Mouse (Mus musculus) lung, embryonic 14.5 days (tissue): ENCODE results near the gene Fam228b. TPM values are rescaled to one million over a fixed set of nuclear protein-coding genes. Genes with fewer than 3 reads are reported as not detected.
"Not testable (repeated sequence)": the region's sequence is repeated elsewhere in the genome, so short reads cannot be mapped to it uniquely, and the experiment has no call there.

Experiments used
- ATAC-seq: fragments of 200-750 bp; cut with Nextera tagmentation; 2 replicates; pipeline ENCODE4 v1.8.0; 2017; ENCODE audit warnings: mild to moderate bottlenecking, moderate TSS enrichment, moderate library complexity; ENCODE audit not compliant: insufficient read depth
- DNase-seq: peaks from one replicate; pipeline ENCODE4 v3.0.0-alpha.2; 2015
- H3K27ac ChIP-seq: fragments of 300-500 bp; sonication (generic); 2 replicates; pipeline ENCODE4 v1.5.1; 2014; ENCODE audit warnings: low read depth, mild to moderate bottlenecking, moderate library complexity
- H3K27me3 ChIP-seq: fragments of 300-500 bp; sonication (generic); 2 replicates; pipeline ENCODE4 v1.6.1; 2014; ENCODE audit warnings: low read length, control low read depth; ENCODE audit not compliant: insufficient read depth
- H3K36me3 ChIP-seq: fragments of 300-500 bp; sonication (generic); 2 replicates; pipeline ENCODE4 v1.6.1; 2014; ENCODE audit warnings: control low read depth; ENCODE audit not compliant: insufficient read depth
- H3K4me1 ChIP-seq: fragments of 300-500 bp; sonication (generic); 2 replicates; pipeline ENCODE4 v1.6.1; 2014; ENCODE audit warnings: antibody characterized with exemption, control low read depth; ENCODE audit not compliant: insufficient read depth
- H3K4me2 ChIP-seq: fragments of 300-500 bp; sonication (generic); 2 replicates; pipeline ENCODE4 v1.6.1; 2014; ENCODE audit warnings: mild to moderate bottlenecking
- H3K4me3 ChIP-seq: fragments of 300-500 bp; sonication (generic); 2 replicates; pipeline ENCODE4 v1.5.1; 2014; ENCODE audit warnings: low read depth, low read length
- H3K9ac ChIP-seq: fragments of 300-500 bp; sonication (generic); 2 replicates; pipeline ENCODE4 v1.6.1; 2014
- H3K9me3 ChIP-seq: fragments of 300-500 bp; sonication (generic); 2 replicates; pipeline ENCODE4 v1.6.1; 2016; ENCODE audit warnings: low read depth, low read length, control low read depth
- CTCF ChIP-seq: IDR thresholded peaks from 2 replicates; pipeline ENCODE4 v1.5.1; 2016; ENCODE audit warnings: antibody characterized with exemption, low read depth
- WGBS: fragments of 180-500 bp; shearing (Covaris S2); extraction: QIAGEN DNeasy Blood & Tissue Kit; methylation state at CpG from one replicate; pipeline ENCODE4 v1.1.7; 2014; 5-methylcytosine and 5-hydroxymethylcytosine counted together
- polyA plus RNA-seq: library from polyadenylated mRNA; unstranded; fragments of >200 nt; fragmentation: Nextera tagmentation; extraction: Ambion mirVana; gene quantifications from 2 replicates; pipeline ENCODE4 v1.2.1, GENCODE M21; 2014

Fam228b gene
- polyA plus RNA-seq, 1 experiment from 2014 or later: 1.6 TPM

DNA sequence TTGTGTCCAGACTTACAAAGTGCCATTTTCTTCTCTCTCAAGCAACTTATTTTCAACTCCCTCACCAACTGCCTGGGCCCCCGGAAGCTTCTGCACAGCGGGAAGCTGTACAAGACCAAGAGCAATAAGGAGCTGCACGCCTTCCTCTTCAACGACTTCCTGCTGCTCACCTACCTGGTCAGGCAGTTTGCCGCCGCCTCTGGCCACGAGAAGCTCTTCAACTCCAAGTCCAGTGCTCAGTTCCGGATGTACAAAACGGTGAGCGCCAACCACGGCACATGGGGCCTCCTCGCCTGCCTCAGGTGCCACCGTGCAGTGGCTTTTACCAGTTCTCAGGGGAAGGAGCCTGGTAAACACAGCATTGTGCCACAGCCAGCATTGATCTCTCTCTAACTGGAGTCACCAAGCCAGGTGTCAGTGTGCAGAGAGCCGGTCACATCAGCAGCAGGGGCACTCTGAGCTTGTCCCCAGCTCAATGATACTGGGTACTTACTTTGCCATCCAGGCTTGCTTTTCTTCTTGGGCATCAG, 61.5 kb downstream of the Fam228b start:
- H3K4me2 ChIP-seq: no peak overlapping the region
- no peak for ATAC-seq
- DNase-seq: no peak
- no peaks in the 10 kb centered on the region for H3K9me3 ChIP-seq
- WGBS: 78% methylated on average over 14 of the region's 14 CpGs
- no peak overlapping the region for H3K9ac ChIP-seq
- no peak overlapping the region for H3K27ac ChIP-seq
- no peaks in the 10 kb centered on the region for H3K27me3 ChIP-seq
- H3K4me3 ChIP-seq: no peak overlapping the region
- H3K36me3 ChIP-seq: peaks cover 46% of the 10 kb centered on the region
- H3K4me1 ChIP-seq: no peaks in the 10 kb centered on the region
- no peak for TF ChIP-seq CTCF

DNA sequence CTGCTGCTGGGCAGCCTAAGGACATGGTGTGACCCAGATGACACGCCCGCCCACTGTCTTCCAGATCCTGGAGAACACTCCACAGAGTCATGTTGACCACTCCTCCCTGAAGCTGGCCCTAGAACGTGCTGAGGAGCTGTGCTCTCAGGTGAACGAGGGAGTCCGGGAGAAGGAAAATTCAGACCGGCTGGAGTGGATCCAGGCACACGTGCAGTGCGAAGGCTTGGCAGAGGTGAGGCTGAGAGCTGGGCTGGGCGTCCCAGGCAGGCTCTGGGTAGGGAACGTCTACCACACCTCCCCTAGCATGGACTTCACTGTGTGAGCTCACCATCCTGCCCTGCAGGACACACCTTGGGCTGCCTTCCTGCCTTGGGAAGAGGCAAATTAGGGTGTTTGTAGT, 62.2 kb downstream of the Fam228b start:
- WGBS: 61% methylated on average over 10 of the region's 10 CpGs
- no peaks in the 10 kb centered on the region for H3K4me1 ChIP-seq
- DNase-seq: peak; percentile 8
- no peak overlapping the region for H3K4me2 ChIP-seq
- peak overlapping the region; percentile 12; the same call in 1 of the 2 replicates for H3K27ac ChIP-seq
- H3K27me3 ChIP-seq: no peaks in the 10 kb centered on the region
- peaks cover 39% of the 10 kb centered on the region for H3K36me3 ChIP-seq
- TF ChIP-seq CTCF: no peak
- ATAC-seq: peak; percentile 58; the same call in 1 of the 2 replicates
- no peak overlapping the region for H3K4me3 ChIP-seq
- H3K9ac ChIP-seq: no peak overlapping the region
- H3K9me3 ChIP-seq: no peaks in the 10 kb centered on the region

GRCm38 (mm10) chr12:4706175-4706574, 62.9 kb downstream of the Fam228b start:
- DNase-seq (no peak), ATAC-seq (no peak)
- TF ChIP-seq CTCF: no peak
- 82% methylated on average over 5 of the region's 5 CpGs for WGBS
- Histone ChIP-seq H3K4me1 (no peaks in the 10 kb centered on the region), H3K9ac (no peak overlapping the region), H3K4me3 (no peak overlapping the region), H3K36me3 (peaks cover 40% of the 10 kb centered on the region), H3K27me3 (no peaks in the 10 kb centered on the region), H3K9me3 (no peaks in the 10 kb centered on the region), H3K4me2 (no peak overlapping the region), H3K27ac (0 out of 2 replicates have a peak overlapping the region, but pooled peaks have one; percentile 33)

DNA sequence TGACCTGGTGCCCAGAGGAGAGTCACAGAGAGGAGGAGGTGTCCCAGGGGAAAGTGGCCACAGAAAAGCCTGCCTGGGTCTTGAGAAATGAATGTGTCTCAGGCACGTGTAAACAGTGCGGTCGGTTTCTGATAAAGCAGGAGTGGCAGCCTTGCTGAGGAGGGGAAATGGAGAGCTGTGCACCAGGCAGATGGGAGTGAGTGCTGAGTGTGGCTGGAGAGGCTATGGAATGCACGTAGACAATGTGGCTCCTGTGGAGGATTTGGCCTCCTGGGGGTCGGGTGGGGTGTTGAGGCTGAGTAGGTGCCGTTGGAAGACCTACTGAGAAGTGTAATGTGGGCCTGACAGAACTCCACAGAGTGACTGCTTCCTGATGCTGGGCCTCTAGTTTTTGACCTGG, 63.4 kb downstream of the Fam228b start:
- not testable (repeated sequence) for H3K27me3 ChIP-seq, H3K9ac ChIP-seq, H3K4me1 ChIP-seq, H3K4me3 ChIP-seq, H3K9me3 ChIP-seq, H3K4me2 ChIP-seq
- H3K36me3 ChIP-seq: peaks cover 43% of the 10 kb centered on the region
- peak; percentile 39 for DNase-seq
- 13% methylated on average over 6 of the region's 6 CpGs for WGBS
- peak; percentile 83 for ATAC-seq
- H3K27ac ChIP-seq: peak overlapping the region; percentile 33; the same call in 1 of the 2 replicates

DNA sequence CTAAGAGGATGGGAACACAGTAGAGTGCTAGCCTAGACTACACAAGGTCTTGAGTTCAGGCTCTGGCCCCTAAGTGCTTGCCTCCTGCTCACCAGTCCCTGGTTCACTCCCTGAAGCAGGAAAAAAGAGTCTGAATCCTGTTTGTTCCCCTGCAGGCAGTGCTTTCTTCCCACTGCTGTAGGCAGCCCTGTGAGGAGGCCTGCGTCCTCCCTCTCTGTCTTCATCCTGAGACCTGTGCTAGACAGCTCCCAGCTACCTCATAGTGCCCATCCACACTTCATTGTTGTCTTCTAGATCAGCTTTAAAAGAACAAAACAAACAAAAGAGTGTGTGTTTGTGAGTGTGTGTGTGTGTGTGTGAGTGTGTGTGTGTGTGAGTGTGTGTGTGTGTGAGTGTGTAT, 74.5 kb downstream of the Fam228b start:
- no peak overlapping the region for H3K9ac ChIP-seq
- no peaks in the 10 kb centered on the region for H3K27me3 ChIP-seq
- WGBS: 84% methylated on average over 1 of the region's 1 CpGs
- no peaks in the 10 kb centered on the region; the same call in 1 of the 2 replicates for H3K36me3 ChIP-seq
- H3K4me1 ChIP-seq: no peaks in the 10 kb centered on the region
- H3K4me2 ChIP-seq: no peak overlapping the region
- H3K27ac ChIP-seq: no peak overlapping the region
- TF ChIP-seq CTCF: no peak
- H3K9me3 ChIP-seq: no peaks in the 10 kb centered on the region
- DNase-seq (no peak), ATAC-seq (no peak)
- H3K4me3 ChIP-seq: no peak overlapping the region

GRCm38 (mm10) chr12:4691193-4691592, 77.9 kb downstream of the Fam228b start:
- H3K4me3 ChIP-seq: no peak overlapping the region
- ATAC-seq (no peak), DNase-seq (no peak)
- no peak overlapping the region for H3K4me2 ChIP-seq
- H3K9ac ChIP-seq: no peak overlapping the region
- no peaks in the 10 kb centered on the region for H3K27me3 ChIP-seq
- no peaks in the 10 kb centered on the region for H3K4me1 ChIP-seq
- H3K9me3 ChIP-seq: no peaks in the 10 kb centered on the region
- WGBS: 80% methylated on average over 3 of the region's 3 CpGs
- H3K36me3 ChIP-seq: no peaks in the 10 kb centered on the region
- H3K27ac ChIP-seq: no peak overlapping the region
- TF ChIP-seq CTCF: no peak

Other genes with a start within 250 kb of the Fam228b start
- gene Itsn2, start 176.6 kb downstream of the Fam228b start, polyA plus RNA-seq: 42.7 and 45.9 TPM in 2 replicates
- not detected in 2 replicates for gene Gm3625, start 176.3 kb downstream of the Fam228b start, polyA plus RNA-seq
- 0.39 and 0.41 TPM in 2 replicates for gene Fam228a, start 30.8 kb downstream of the Fam228b start, polyA plus RNA-seq
- gene Pfn4, start 245 bp downstream of the Fam228b start, polyA plus RNA-seq: 2.1 and 2.5 TPM in 2 replicates
- 258 and 261 TPM in 2 replicates for gene Sf3b6, start 48.3 kb upstream of the Fam228b start, polyA plus RNA-seq
- gene Fkbp1b, start 72.3 kb upstream of the Fam228b start, polyA plus RNA-seq: 9.4 and 10.0 TPM in 2 replicates
- 16.4 and 17.5 TPM in 2 replicates for gene Wdcp, start 74.0 kb upstream of the Fam228b start, polyA plus RNA-seq
- 2.6 and 2.9 TPM in 2 replicates for gene Mfsd2b, start 105.1 kb upstream of the Fam228b start, polyA plus RNA-seq
- 21.2 and 27.0 TPM in 2 replicates for gene Ubxn2a, start 138.4 kb upstream of the Fam228b start, polyA plus RNA-seq
- gene Atad2b, start 148.1 kb upstream of the Fam228b start, polyA plus RNA-seq: 19.0 and 20.4 TPM in 2 replicates